Mouse (Mus musculus) heart, postnatal 25 days (tissue): ENCODE results near the gene Tceanc2. TPM values are rescaled to one million over a fixed set of nuclear protein-coding genes. Genes with fewer than 3 reads are reported as not detected.
A peak's percentile ranks its signal among the peaks of the same experiment; 100 is the strongest.

Source experiments
- DNase-seq: peaks from one replicate; pipeline ENCODE4 v3.0.0; 2022; ENCODE audit warnings: low spot score
- intact Hi-C: fragments of 180-260 bp; cut with DNase I; formaldehyde crosslinking; loops from one replicate; pipeline ENCODE4 v1.15.1; 2025
- total RNA-seq, 2 experiments: library from RNA; stranded (reverse); gene quantifications; 2 replicates each; pipeline ENCODE4 v1.2.3; 2021

Gene Tceanc2
- total RNA-seq, result 10 to 100 TPM; 10.7 to 14.2 TPM

GRCm38 (mm10) chr4:107178830-107179490 lies at the start of gene Tceanc2:
Gene Tceanc2, minus strand, starts transcription at chr4:107179116.
- intact Hi-C loops, result loop anchor here (2.0 to 10.0 kb wide), 3 partner anchors 74 to 504 kb away; partner anchors contain the start of genes Hspb11, Lrrc42, Ttc4 and Yipf1
- DNase-seq, result peak; percentile 4

DNA sequence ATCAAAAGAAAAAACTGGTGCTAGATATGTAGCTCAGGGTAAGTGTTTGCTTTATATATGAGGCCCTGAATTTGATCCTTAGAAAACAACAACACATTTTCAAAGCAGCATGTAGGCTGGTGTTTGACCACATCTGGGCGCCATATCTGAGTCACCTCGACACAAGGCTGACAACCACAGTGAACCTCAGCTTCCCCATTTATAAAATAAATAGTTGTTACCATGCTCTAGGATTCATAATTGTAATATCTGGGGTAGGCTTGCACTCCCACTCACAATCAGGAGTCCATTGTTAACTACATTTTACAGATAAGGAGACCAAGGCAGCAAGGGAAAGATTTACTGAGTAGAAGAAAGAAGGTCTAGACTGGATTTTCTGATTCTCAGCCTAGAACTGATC lies 47.4 kb upstream of the Tceanc2 start:
- no peak for DNase-seq
- intact Hi-C loops, result no loop called here

DNA sequence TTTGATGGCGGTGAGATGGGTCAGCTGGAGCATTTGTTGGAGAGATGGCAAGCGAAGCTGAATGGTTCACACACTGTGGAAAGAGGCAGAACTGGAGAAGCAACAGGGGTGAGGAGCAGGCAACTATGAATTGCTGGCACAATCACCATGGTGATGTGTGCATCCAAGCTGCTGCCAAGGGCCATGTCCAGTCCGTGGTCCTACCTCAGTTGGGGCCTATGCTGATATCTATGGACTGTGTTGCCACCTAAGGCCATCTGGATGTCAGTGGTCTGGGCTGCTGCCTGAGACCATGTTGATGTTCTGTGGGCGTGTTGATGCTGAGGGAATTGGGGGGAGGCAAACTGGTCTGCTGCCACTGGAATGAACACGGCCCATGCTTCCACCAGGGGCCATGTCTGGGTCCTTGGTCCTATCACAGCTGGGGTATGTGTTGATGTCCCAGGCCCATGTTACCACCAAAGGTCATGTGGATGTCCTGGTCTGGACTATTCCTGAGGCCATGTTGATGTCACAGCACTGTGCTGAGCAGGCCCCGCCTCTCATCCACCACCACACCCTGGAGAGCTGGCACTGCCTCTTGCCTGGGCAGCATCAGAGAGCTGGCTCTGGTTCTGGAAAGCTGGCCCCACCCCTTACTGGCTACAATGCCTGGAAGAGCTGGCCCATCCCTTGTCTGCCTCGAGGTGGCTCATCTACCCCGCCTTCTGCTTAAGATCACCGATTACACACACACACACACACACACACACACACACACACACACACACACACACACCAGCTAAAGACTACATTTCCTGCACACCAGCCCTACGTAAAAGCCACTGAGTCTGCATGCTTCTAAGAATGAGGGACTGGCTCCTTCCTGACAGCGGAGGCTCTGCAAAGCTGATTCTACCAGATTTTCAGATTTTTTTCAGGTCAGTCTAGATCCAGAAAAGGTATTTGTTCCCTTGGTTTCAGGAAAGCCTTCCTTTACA lies 44.6 kb upstream of the Tceanc2 start:
- peak; percentile 65 for DNase-seq

GRCm38 (mm10) chr4:107221524-107221923 lies 42.6 kb upstream of the Tceanc2 start:
- intact Hi-C loops, result no loop called here
- no peak for DNase-seq

More for the DNA sequence above, 44.6 kb upstream of the Tceanc2 start:
- intact Hi-C loops, result no loop called here

- intact Hi-C loops, result no loop called here
Observed at GRCm38 (mm10) chr4:107217574-107217973, 38.7 kb upstream of the Tceanc2 start.

GRCm38 (mm10) chr4:107213279-107214011 lies 34.5 kb upstream of the Tceanc2 start:
- intact Hi-C loops, result no loop called here

More at GRCm38 (mm10) chr4:107217574-107217973, 38.7 kb upstream of the Tceanc2 start:
- DNase-seq, result no peak

GRCm38 (mm10) chr4:107211936-107212335 lies 33.0 kb upstream of the Tceanc2 start:
- intact Hi-C loops, result no loop called here
- no peak for DNase-seq

More at GRCm38 (mm10) chr4:107213279-107214011, 34.5 kb upstream of the Tceanc2 start:
- DNase-seq, result no peak

- DNase-seq, result no peak
- intact Hi-C loops, result no loop called here
Observed at GRCm38 (mm10) chr4:107211465-107211864, 32.5 kb upstream of the Tceanc2 start.

GRCm38 (mm10) chr4:107210483-107211097 lies 31.7 kb upstream of the Tceanc2 start:
- intact Hi-C loops, result no loop called here
- DNase-seq, result no peak

GRCm38 (mm10) chr4:107208880-107209279 lies 30.0 kb upstream of the Tceanc2 start, which contains the start of gene Ldlrad1:
Gene Ldlrad1, plus strand, starts transcription at chr4:107209180.
- DNase-seq, result no peak
- intact Hi-C loops, result no loop called here

- no peak for DNase-seq
- intact Hi-C loops, result no loop called here
Observed at GRCm38 (mm10) chr4:107207016-107207415, 28.1 kb upstream of the Tceanc2 start.

DNA sequence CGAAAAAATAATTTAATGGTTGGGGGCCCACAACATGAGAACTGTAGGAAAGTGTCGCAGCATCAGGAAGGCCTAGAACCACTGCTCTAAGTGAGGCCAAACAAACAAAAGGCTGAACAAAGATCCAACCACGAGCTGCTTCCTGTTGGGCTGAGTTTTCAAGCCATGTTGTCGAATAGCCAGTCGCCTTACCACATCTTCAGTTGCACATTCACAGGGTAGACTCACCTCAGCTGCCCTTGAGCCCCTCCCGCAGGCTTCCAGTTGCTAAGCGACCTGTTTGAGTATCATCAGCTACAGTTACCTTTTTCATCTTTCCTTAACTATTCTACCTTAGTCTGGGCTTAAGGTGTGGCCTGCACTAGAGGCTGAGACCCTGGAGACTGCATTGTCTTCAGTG lies 24.1 kb upstream of the Tceanc2 start:
- intact Hi-C loops, result no loop called here

DNA sequence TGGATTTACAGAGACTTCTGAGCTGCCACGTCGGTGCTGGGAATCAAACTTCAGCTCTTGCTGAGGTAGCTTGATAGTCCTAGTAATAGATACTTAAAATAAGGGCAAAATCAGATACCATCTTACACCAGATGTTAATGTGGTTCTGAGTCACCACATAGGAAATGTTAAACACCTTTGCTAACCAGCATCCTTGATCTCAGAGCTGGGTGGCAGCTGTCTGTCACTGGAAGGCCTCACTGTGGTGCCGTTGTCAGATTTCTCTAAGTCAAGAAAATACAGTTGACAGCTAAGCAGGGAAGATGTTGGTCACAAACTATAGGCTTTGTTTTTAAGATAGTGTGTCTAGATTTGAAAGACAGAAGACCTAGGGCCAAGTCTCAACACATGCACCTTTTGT lies 22.9 kb upstream of the Tceanc2 start:
- DNase-seq, result no peak
- intact Hi-C loops, result no loop called here

More for the DNA sequence above, 24.1 kb upstream of the Tceanc2 start:
- DNase-seq, result no peak

DNA sequence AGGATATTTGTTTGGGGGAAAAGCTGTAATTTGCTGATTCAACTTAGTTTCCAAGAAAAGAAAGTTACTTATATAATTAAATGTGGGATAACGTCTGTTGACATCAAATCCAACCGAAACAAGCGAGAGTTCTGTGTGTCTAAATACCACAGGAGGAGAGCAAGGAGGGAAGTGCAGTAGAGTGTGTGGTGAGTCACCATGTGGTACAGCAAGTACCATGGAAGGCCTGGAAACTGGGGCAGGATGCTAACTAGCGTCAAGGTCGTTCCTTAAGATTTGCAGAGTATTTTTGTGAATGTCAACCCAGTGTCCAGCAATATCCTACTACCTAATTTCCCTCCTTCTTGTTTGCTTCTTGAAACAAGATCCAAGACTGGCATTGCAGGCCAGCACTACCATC lies 19.2 kb upstream of the Tceanc2 start:
- intact Hi-C loops, result no loop called here
- DNase-seq, result no peak

DNA sequence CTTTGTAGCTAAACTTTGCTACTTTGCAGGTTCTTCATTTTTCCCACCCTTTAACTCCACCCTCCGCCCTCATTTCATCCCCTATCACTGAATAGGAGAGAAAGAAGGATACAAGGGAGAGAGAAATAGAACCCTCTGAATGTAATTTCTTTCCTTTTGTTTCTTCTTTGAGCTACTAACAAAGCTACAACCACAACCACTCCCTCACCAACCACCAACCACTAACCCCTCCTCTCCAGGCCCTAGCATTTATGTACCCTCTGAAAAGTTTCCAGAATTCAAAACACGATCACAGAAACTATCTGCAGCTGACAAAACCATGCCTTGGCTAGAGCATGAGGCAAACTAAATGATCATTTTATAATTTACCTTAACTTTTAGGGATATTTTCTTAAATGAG lies 17.5 kb upstream of the Tceanc2 start:
- intact Hi-C loops, result no loop called here

DNA sequence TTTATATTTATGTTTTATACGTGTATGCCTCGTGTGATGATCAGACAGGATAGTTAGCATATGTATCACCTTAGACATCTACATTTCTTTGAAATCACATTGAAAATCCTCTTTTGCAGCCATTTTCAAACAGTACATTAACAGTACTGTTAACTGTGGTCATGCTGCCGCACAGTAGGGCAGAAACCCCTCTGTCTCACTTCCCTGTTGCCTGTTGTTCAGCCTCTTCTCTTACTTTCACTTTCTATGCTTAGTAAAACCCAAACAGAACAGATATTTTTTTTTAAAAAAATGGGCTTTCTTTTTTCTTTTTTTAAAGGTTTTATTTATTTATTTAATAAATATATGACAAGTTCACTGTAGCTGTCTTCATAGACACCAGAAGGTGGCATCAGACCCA lies 14.9 kb upstream of the Tceanc2 start:
- intact Hi-C loops, result loop anchor here (5.0 kb wide), 1 partner anchor 153 kb away; no protein-coding TSS in a partner anchor
- DNase-seq, result no peak

More for the DNA sequence above, 17.5 kb upstream of the Tceanc2 start:
- DNase-seq, result no peak

DNA sequence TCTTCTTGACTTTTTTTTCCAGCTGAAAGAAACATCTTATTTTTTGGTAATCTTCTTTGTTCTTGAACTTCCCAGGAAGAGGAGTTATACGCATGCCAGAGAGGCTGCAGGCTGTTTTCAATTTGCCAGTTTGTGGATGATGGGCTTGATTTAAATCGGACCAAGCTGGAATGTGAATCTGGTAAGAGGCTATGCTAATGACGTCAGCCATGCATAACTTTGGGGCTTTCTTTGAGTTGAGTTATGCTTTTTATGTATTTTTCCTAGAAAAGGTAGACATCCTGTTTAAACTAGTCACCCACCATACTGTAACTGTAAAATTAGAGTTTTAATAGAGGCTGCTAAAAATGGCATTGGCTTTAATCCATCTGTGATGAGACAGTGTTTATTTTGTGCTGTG lies 6.8 kb upstream of the Tceanc2 start:
- DNase-seq, result no peak
- intact Hi-C loops, result no loop called here

DNA sequence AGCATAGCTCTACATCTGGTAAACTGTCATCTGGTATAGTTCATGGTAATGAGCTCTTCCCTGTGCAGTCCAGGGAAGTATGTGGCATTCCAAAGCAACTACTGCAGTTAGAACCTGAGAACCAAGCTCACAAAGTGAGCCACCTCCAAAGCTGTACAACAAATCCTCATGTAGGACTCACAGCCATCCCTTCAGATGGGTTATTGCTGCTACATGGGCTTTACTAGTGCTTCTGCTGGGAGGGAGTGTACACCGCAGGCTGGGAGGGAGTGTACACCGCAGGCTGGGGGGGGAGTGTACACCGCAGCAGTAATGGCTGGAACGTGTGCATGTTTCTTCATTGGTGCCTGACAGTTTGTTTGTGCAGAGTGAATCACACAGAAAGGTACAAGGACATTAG lies 4.3 kb upstream of the Tceanc2 start:
- intact Hi-C loops, result no loop called here
- no peak for DNase-seq

- intact Hi-C loops, result no loop called here
- no peak for DNase-seq
Observed at GRCm38 (mm10) chr4:107182796-107183195, 3.9 kb upstream of the Tceanc2 start.

GRCm38 (mm10) chr4:107181866-107182265 lies 3.0 kb upstream of the Tceanc2 start:
- DNase-seq, result no peak
- intact Hi-C loops, result no loop called here
